Mouse (Mus musculus) brain, embryonic 14.5 days (tissue): ENCODE measurements at regions not wholly inside any gene's neighbourhood (a gene's known extent, or its start where the extent isn't known, plus 50 kb on each side); places are given as distances from the start of the nearest gene placed in this dataset.

Source experiments
- DNase-seq: peaks from one replicate; pipeline ENCODE4 v3.0.0-alpha.2; 2011; ENCODE audit warnings: low read depth
- CTCF ChIP-seq: fragments of 200-500 bp; IDR thresholded peaks from 2 replicates; pipeline ENCODE4 v1.5.1; 2012; ENCODE audit warnings: inconsistent platforms, mild to moderate bottlenecking, moderate library complexity, borderline replicate concordance; ENCODE audit not compliant: insufficient read depth, insufficient read length; ENCODE audit errors: extremely low read depth
- POLR2A ChIP-seq: fragments of 200-500 bp; IDR thresholded peaks from 2 replicates; pipeline ENCODE4 v1.6.1; 2012; ENCODE audit warnings: mild to moderate bottlenecking, inconsistent platforms, borderline replicate concordance; ENCODE audit not compliant: poor library complexity, insufficient read depth, insufficient read length, severe bottlenecking; ENCODE audit errors: extremely low read depth

DNA sequence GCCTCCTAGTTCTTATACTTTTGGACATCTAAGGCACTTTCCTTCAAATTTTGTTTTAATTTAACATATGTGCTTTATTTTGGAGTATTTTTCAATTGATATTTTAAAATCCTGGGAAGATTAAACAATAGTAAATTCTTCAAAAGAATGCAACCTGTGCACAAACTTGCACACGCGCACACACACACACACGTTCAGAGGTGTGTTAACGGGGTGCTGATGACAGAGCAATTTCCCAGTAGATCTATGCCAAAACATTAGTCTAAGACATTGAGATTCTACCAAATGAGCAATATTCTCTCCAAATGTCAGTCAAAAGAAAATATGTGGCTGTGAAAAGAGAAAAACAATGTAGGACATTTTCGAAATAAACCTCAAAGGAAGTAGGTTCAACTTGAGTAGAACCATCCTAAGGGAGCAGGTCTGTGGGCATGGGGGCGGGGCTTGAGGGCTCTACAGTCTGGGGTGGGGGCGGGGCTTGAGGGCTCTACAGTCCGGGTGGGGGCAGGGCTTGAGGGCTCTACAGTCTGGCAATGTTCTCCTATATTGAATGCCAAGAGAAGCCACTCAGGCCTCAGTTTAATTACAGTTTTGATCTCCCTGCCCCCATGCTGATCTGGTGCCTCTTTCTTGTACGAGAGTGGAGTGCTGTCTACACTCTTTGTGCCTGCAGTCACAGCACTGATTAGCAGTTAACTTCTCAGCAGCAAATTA is 157.0 kb downstream of the Qdpr start:
- peak; percentile 33 for DNase-seq
- TF ChIP-seq CTCF (no peak), POLR2A (no peak)

DNA sequence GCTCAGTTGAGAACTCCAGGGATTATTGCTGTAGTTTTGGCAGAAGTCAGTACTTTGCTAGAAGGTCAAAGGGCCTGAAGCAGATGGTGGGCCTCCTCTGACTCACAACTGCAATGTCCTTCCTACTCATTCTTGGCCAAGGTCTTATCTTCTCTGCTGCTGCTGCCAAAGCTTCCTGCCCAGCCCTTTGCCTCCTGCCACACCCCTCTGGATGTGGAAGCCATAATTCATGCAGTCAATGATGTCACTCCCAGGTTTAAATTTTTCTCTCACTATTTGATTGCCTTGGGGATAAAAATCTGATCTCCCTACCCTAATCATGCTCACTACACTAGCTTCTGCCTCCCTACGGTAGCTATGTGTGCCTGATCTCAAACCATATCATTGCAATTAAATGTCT is 157.7 kb downstream of the Qdpr start:
- TF ChIP-seq POLR2A (no peak), CTCF (no peak)
- DNase-seq: no peak

DNA sequence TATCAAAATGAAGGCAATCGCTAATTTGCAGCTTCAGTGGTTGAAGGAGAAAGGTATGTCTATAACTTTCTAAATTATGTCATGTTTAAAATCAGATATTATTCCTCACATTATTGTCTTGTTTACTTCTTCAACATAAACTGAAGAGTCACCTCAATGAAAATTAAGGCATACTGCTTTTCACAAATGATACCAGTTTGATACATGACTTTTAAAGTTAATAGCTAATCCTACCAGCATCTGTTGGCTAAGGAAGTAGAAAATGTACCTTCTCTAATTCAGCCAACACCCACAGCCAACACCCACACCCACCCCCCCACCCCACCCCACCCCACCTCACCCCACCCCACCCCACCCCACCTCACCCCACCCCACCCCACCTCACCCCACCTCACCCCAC is 158.3 kb downstream of the Qdpr start:
- no peak for TF ChIP-seq CTCF
- no peak for TF ChIP-seq POLR2A
- DNase-seq: no peak

- DNase-seq: no peak
- no peak for TF ChIP-seq POLR2A
- no peak for TF ChIP-seq CTCF
These were observed 158.8 kb downstream of the Qdpr start for GRCm38 (mm10) chr5:45291276-45291675.

DNA sequence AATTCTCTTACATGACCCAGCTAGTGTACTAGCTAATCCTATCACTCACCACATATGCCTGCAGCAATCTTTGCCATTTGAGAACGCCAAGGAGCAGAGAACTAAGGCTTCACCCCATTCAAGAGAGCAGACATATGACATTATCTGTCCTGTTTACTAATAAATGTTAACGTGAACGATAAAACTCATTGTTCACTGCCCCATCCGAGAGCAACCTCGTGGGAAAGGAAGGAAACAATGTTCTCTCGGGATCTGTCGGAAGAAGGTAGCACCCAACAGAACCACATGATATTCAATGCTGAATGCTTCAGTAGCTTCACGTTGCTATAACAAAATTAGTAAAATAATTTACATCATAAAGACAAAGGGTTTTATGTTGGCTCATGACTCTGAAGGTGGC is 163.6 kb downstream of the Qdpr start:
- TF ChIP-seq POLR2A (no peak), CTCF (no peak)
- DNase-seq: no peak

DNA sequence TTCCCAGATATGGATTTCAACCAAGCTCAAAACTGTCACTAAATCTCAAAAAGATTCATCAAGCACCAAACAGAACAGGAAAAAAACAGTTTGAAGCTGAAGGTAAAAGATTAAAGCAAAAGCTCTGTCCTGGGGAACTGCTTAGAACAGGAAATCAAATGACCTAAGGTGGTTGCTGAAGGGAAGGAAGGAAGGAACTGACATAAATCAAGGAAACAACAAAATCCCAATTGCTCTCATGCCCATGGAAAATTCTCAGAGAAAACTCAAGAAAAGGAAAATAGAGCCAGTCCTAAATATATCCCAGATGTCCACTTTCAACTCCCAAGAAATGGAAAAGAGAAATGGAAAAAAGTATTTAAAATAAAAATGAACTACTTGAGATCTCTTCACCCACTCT is 165.4 kb downstream of the Qdpr start:
- no peak for DNase-seq
- no peak for TF ChIP-seq CTCF
- TF ChIP-seq POLR2A: no peak

DNA sequence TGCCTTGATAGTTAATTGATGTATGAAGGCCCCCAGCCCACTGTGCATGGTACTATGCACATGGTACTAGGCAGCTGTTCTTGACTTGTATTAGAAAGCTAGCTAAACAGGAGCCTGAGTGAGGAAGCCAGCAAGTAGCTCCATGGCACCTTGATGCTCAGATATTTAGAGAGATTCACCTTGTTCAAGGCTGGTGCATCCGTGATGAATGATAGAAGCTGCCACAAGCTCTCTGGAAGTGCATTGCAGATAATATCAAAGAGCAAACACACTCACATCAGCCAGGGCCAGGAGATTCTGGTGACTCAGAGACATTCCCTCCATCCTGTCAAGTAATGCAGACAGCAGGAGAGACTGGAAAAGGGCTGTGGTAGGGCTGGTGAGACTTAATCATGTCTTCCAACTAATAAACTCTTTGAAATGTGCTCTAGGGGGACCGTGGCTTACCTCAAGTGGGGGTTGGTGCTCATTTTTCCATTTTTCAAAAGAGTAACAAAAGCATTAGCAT is 166.1 kb downstream of the Qdpr start:
- DNase-seq: no peak
- no peak for TF ChIP-seq CTCF
- no peak for TF ChIP-seq POLR2A

GRCm38 (mm10) chr5:45282207-45282930 is 167.7 kb downstream of the Qdpr start:
- TF ChIP-seq POLR2A (no peak), CTCF (no peak)
- peak; percentile 83 for DNase-seq

- TF ChIP-seq CTCF (peak; percentile 90), POLR2A (no peak)
These were observed 171.5 kb downstream of the Qdpr start for GRCm38 (mm10) chr5:45278571-45278970.

DNA sequence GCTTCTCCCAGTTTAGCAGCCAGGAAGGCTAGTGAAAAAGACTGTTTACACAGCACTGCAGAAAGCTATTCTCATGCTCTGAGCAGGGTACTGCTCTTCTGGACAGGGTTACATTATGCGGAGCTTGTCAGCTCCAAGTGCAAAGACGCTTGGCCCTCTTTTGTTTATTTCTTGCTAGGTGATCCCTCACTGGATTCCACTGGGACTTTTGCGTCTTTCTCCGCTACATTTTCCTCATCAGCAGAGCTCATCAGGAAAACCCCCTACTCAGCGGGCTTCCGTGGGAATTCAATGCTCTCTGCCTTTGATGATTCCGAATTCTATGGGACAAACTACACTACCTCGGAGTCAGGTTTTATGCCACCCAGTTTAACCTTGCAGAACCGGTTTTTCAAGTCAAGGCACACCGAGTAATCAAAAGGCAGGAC is 172.0 kb downstream of the Qdpr start:
- TF ChIP-seq POLR2A: no peak
- no peak for TF ChIP-seq CTCF
- peak; percentile 65 for DNase-seq

More at GRCm38 (mm10) chr5:45278571-45278970, 171.5 kb downstream of the Qdpr start:
- peak; percentile 96 for DNase-seq

DNA sequence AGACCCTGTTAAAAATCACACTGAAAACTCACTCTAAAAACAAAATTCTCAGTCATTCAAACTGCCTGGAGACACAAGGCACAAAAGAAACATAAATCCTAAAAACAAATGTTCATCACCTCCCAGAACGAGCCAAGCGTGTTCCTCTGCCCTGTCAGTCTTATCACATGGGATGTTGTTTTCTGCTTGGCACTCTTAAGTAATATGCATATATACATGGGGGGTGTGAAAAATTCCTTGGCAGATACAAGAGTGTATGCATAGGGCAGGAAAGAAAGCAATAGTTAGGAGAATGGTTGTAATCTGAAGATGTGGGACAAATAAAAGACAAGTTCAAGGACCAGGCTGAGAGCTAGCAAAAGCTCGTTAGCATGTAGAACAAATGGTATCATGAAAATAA is 179.4 kb downstream of the Qdpr start:
- DNase-seq: peak; percentile 75
- TF ChIP-seq CTCF: no peak
- TF ChIP-seq POLR2A: no peak

DNA sequence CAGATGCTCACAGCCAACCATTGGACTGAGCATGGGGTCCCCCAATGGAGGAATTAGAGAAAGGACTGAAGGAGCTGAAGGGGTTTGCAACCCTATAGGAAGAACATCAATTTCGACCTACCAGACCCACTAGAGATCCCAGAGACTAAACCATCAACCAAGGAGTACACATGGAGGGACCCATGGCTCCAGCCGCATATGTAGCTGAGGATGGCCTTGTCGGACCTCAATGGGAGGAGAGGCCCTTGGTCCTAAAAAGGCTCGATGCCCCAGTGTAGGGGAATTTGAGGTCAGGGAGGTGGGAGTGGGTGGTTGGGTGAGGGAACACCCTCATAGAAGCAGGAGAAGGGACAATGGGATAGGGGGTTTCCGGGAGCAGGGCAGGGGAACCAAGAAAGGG is 180.6 kb downstream of the Qdpr start:
- TF ChIP-seq POLR2A: no peak
- TF ChIP-seq CTCF: no peak
- no peak for DNase-seq

DNA sequence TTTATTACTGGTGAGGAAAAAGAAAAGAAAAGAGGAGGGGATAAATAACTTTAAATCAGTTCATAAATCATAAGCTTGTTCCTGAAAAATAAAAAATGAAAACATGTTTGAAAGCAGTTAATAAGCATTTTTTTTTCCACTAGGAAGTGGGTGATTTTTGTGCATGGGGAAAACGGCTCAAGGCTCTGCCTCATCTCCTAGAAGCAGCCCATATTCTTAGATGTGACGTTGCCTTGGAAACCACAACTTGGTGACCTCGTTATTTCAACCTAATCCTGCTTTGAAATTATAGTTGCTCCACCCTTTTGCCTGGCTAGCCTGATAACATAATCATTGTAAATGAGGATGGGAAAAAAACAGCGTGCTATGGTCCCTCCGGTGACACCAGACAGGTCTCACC is 183.1 kb downstream of the Qdpr start:
- TF ChIP-seq CTCF (no peak), POLR2A (no peak)
- peak; percentile 82 for DNase-seq

GRCm38 (mm10) chr5:45258486-45258885 is 191.6 kb downstream of the Qdpr start:
- no peak for DNase-seq
- no peak for TF ChIP-seq CTCF
- TF ChIP-seq POLR2A: no peak

DNA sequence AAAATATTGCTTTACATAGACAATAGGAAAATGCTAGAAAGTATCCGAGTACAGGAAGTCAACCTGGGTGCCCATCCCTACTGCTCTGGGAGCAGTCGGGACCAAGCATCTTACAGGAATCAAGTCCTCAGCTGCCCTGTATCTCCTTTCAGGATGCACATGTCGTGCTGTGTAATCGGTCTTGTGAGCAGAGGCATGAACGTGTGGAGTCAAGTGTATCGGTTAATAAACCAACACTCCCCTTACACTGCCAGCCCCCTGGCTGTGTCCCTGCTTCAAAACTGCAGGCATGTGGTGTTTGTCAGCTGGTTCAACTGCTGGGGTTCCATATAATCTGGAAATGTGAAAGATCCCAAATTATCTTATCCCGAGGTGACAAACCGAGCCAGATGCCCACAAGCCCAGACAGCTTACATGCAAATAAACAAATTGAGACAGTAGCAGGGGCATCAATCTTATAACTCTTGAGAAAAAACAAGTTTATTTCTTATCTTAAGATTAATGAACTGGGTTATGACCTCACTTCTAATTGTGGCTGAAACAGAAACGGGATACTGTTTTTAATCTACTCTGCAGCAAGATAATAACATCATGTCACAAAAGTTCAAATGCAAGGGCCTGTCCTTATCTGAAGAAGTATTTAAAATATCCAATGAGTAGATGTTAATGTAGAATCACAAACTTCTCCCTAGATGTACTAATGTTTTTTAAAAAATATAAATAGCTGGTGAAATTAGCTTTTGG is 193.6 kb downstream of the Qdpr start:
- TF ChIP-seq CTCF (no peak), POLR2A (no peak)
- no peak for DNase-seq
